Mouse (Mus musculus) hindbrain, embryonic 14.5 days (tissue): Measurements from ENCODE around the gene Gm3072. TPM values are rescaled to one million over a fixed set of nuclear protein-coding genes. Genes with fewer than 3 reads are reported as not detected.

ENCODE experiments used
- polyA plus RNA-seq: library from polyadenylated mRNA; unstranded; fragments of >200 nt; fragmentation: Nextera tagmentation; extraction: Ambion mirVana; gene quantifications from 2 replicates; pipeline ENCODE4 v1.2.1, GENCODE M21; 2014

The Gm3072 gene
- polyA plus RNA-seq, 1 experiment from 2014 or later = not detected

Other genes starting within 250 kb of the Gm3072 start
- 0.20 TPM in 1 of 2 replicates, not detected in the other for gene Gm7945, start 238.2 kb downstream of the Gm3072 start, polyA plus RNA-seq
- gene Gm6482, start 216.3 kb downstream of the Gm3072 start, polyA plus RNA-seq = not detected in 2 replicates
- not detected in 2 replicates for gene Gm7954, start 171.1 kb downstream of the Gm3072 start, polyA plus RNA-seq
- not detected in 2 replicates for gene Gm3486, start 135.1 kb downstream of the Gm3072 start, polyA plus RNA-seq
- not detected in 2 replicates for gene Gm7970, start 69.0 kb downstream of the Gm3072 start, polyA plus RNA-seq
- gene 1700049E17Rik2, start 51.4 kb downstream of the Gm3072 start, polyA plus RNA-seq = not detected in 2 replicates
- not detected in 2 replicates for gene Gm3676, start 21.9 kb upstream of the Gm3072 start, polyA plus RNA-seq
- gene Gm8068, start 77.3 kb upstream of the Gm3072 start, polyA plus RNA-seq = not detected in 2 replicates
- not detected in 2 replicates for gene Gm7929, start 126.0 kb upstream of the Gm3072 start, polyA plus RNA-seq
- gene Gm47189, start 147.8 kb upstream of the Gm3072 start, polyA plus RNA-seq = not detected in 2 replicates